Mouse (Mus musculus): ENCODE results near the gene Acot8.

GRCm38 (mm10) chr2:164770279-164770678 is 34.4 kb downstream of the Acot8 start:
- TF ChIP-seq CTCF (IDR thresholded peaks at IDR 0.05; ENCODE audit: low read depth, low read length) = no peak
- no peak for TF ChIP-seq GATA1 (IDR thresholded peaks at IDR 0.05; ENCODE audit: borderline replicate concordance, low read length)
